Mouse (Mus musculus): ENCODE data around the gene Jarid2.

Gene Jarid2

GRCm38 (mm10) chr13:44839866-44840835, 110.9 kb downstream of the Jarid2 start:
- no peak for DNase-seq (ENCODE audit: low spot score)

- no peak for DNase-seq (ENCODE audit: low spot score)
Measured at GRCm38 (mm10) chr13:44851426-44851825, 122.2 kb downstream of the Jarid2 start.

- DNase-seq (ENCODE audit: low spot score), result no peak
Measured at GRCm38 (mm10) chr13:44852024-44852423, 122.8 kb downstream of the Jarid2 start.

DNA sequence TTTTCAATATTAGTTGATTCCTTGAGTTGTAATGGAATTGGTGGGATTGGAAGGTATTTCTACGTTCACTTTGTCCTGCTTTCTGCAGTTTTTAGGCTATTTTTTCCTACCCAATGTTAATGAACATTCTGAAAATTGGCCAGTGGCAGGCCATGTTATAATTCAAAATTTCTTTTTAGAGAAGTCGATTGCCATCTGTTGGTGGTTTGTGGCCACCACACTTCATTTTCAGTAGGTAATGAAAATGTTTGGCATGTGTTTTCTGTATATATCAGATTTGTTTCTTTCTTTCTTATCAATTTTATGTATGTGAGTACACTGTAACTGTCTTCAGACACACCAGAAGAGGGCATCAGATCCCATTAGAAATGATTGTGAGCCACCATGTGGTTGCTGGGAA, 136.3 kb downstream of the Jarid2 start:
- no peak for DNase-seq (ENCODE audit: low spot score)

DNA sequence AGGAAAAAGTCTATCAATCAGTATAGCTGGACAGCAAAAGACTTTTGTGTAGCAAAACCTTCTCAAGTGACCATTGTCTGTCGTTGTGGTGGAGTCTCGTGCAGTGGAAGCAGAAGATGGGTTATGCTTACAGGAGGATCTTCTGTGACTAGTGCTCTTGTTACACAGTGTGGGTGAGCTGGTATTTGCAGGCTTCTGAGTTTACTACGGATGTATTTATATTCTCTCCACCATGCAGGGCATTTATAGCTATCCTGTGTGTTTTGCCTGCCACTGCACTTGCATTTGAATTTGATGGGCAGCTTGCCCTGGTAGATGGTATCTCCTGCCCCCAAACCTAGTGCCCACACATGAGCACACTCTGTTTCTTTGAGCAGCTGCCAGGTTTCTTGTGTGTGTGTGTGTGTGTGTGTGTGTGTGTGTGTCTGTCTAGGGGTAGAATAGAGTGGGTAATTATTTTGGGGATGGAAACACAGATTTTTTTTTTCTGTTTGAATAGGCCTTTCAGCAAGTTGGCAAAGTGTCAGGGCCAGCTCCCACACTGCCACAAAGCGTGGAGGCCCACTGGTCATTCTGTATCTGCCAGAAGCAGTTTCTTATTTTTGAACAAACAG, 138.9 kb downstream of the Jarid2 start:
- DNase-seq (ENCODE audit: low spot score), result no peak

DNA sequence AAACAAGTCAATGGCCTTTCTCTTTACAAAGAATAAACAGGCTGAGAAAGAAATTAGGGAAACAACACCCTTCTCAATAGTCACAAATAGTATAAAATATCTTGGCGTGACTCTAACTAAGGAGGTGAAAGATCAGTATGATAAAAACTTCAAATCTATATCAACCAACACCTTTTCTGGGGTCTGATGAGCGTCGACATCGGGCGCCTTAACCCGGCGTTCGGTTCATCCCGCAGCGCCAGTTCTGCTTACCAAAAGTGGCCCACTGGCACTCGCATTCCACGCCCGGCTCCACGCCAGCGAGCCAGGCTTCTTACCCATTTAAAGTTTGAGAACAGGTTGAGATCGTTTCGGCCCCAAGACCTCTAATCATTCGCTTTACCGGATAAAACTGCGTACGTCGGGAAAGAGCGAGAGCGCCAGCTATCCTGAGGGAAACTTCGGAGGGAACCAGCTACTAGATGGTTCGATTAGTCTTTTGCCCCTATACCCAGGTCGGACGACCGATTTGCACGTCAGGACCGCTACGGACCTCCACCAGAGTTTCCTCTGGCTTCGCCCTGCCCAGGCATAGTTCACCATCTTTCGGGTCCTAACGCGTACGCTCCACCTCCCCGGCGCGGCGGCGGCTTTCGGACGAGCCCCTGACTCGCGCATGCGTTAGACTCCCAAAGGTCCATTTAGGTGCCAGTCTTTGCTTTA, 140.3 kb downstream of the Jarid2 start:
- DNase-seq (ENCODE audit: low spot score), result peak; percentile 100

GRCm38 (mm10) chr13:44876799-44877198, 147.5 kb downstream of the Jarid2 start:
- no peak for DNase-seq (ENCODE audit: low spot score)

- no peak for DNase-seq (ENCODE audit: low spot score)
Measured at GRCm38 (mm10) chr13:44881001-44881400, 151.7 kb downstream of the Jarid2 start.

- no peak for DNase-seq (ENCODE audit: low spot score)
Measured at GRCm38 (mm10) chr13:44886221-44886620, 156.9 kb downstream of the Jarid2 start.

DNA sequence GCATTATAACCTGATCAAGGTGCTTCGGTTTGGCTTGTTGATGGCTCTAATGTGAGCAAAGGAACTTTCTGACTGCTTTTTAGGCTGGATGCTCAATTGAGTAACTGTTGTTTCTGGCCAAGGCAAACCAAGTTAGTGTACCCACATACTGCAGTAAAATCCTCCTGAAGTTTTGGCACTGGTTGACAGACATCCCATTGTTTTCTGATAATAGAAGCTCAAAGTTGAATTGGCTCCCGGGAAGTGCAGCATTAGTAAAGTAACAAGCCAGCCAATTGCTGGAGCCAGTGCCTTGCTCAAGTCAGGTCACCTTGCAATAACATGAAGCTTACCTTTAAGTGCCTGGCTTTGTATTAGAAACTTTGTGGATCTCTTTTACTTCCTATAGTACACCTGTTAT, 161.3 kb downstream of the Jarid2 start:
- no peak for DNase-seq (ENCODE audit: low spot score)

GRCm38 (mm10) chr13:44891813-44892730, 162.8 kb downstream of the Jarid2 start:
- no peak for DNase-seq (ENCODE audit: low spot score)

GRCm38 (mm10) chr13:44896211-44896610, 166.9 kb downstream of the Jarid2 start:
- no peak for DNase-seq (ENCODE audit: low spot score)

GRCm38 (mm10) chr13:44902299-44902698, 173.0 kb downstream of the Jarid2 start:
- DNase-seq (ENCODE audit: low spot score), result no peak

GRCm38 (mm10) chr13:44903416-44903815, 174.1 kb downstream of the Jarid2 start:
- DNase-seq (ENCODE audit: low spot score), result no peak

DNA sequence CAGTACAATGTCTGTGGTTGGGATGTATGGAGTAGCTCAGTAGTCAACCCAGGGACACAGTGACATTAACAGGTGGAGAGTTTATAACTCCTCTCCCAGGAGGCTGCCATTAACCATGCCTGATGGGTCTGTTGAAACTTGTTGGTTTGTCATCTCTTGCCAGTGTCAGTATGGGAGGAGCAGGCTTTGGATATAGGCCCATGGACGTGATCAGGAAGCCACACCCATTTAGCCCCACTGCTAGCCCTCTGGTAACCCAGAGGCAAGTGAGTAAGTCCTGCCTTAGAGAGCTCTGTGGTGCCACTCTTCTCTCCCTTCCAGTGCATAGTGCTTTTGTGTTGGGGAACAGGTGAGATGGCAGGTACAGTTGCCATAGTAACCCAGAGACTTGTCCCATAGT, 175.0 kb downstream of the Jarid2 start:
- no peak for DNase-seq (ENCODE audit: low spot score)

GRCm38 (mm10) chr13:44906141-44906540, 176.9 kb downstream of the Jarid2 start:
- DNase-seq (ENCODE audit: low spot score), result no peak

DNA sequence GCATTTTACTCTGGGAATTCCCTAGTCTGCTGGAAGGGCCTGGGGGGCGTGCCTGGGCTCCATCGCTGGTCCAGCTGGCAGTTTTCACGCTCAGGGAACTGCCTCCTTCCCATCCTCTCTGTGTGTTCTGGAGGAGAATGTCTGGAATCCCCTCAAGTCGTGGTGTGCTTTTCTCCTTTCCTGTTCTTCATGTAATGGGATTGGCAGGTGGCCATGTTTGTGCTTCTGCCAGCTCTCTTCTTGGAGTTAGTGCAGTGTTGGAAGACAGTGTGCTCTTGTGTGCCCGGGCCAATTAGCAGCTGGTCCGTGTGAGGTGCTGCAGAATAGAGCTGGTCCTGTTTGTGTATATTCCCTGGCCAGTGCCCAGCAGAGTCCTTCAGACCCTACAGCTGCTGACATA, 178.4 kb downstream of the Jarid2 start:
- DNase-seq (ENCODE audit: low spot score), result peak; percentile 56

DNA sequence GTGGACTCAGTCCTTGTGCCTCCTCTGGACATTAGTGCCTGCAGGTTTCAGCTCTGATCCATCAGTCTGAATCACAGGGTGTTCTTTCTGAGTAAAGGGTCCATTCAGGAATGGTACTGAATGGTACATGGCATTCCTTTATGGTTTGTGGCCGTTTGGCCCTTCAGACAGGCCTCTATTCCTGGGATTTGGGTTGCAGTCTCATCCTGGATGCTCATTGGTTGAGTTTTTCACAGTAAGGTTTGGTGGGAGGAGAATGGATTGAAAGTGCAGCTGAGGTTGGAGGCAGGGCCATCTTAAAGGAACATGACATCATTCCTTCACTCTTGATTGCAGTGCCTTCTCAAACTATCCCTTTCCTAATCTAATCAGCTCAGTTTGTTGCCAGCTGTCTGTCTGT, 179.5 kb downstream of the Jarid2 start:
- DNase-seq (ENCODE audit: low spot score), result no peak

DNA sequence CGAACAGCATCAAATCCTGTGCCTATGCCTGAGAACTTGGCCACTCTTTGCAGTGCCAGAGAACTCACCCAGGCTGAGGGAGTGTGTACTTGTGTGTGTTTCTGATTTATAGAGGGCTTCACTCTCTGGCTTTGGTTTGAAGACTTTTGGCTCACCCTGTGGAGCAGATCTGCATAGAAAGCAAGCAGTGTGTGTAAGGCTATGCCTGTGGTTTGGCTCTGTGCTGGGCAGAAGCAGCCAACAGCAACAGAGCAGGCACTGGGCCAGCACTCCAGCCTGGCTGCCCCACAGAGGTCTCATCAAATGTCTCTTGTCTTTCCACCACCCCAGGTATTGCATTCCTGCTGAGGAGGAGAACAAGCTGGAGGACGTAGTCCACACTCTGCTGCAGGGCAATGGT, 183.6 kb downstream of the Jarid2 start:
- no peak for DNase-seq (ENCODE audit: low spot score)

DNA sequence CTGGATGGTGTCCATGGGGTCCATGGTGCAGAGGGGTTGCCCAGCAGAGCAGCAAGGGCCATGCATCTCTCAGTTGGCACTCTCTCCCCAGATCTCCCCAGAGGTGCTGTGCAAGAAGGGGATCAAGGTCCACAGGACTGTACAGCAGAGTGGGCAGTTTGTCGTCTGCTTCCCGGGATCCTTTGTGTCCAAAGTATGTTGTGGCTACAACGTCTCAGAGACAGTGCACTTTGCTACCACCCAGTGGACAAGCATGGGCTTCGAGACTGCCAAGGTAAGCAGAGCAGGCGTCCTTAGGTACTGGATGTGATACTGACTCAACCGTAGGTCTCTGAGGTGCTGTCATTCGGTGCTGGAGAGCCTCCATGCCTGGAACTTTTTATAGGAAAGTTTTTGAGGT, 184.3 kb downstream of the Jarid2 start:
- DNase-seq (ENCODE audit: low spot score), result no peak

- no peak for DNase-seq (ENCODE audit: low spot score)
Measured at GRCm38 (mm10) chr13:44915382-44915781, 186.1 kb downstream of the Jarid2 start.

- DNase-seq (ENCODE audit: low spot score), result no peak
Measured at GRCm38 (mm10) chr13:44915945-44916344, 186.7 kb downstream of the Jarid2 start.

Measured in urinary bladder, postnatal 10 days (tissue).